Mouse (Mus musculus) testis, adult 2 months (tissue): Measurements from ENCODE around the gene Ankzf1.
A peak's percentile ranks its signal among the peaks of the same experiment; 100 is the strongest.

Experiments
- CTCF ChIP-seq: fragments of 200-500 bp; IDR thresholded peaks from 2 replicates; pipeline ENCODE4 v1.5.1; 2012; ENCODE audit warnings: low read depth, mild to moderate bottlenecking, inconsistent platforms, low read length, moderate library complexity; ENCODE audit not compliant: control insufficient read depth, insufficient read depth, insufficient replicate concordance
- POLR2A ChIP-seq: fragments of 200-500 bp; IDR thresholded peaks from 2 replicates; pipeline ENCODE4 v1.6.1; 2012; ENCODE audit warnings: low read depth, mild to moderate bottlenecking, inconsistent platforms, low read length, moderate library complexity; ENCODE audit not compliant: control insufficient read depth

GRCm38 (mm10) chr1:75210136-75211087 is 18.5 kb downstream of the Ankzf1 start, which contains the start of the genes Glb1l and Stk16:
- TF ChIP-seq CTCF, result no peak
- TF ChIP-seq POLR2A, result peak; percentile 97
